Mouse (Mus musculus): ENCODE results near the gene Zcchc14. TPM values are rescaled to one million over a fixed set of nuclear protein-coding genes. Genes with fewer than 3 reads are reported as not detected.
A peak's percentile ranks its signal among the peaks of the same experiment; 100 is the strongest.

The Zcchc14 gene
- total RNA-seq, 1 experiment = 18.6 TPM

DNA sequence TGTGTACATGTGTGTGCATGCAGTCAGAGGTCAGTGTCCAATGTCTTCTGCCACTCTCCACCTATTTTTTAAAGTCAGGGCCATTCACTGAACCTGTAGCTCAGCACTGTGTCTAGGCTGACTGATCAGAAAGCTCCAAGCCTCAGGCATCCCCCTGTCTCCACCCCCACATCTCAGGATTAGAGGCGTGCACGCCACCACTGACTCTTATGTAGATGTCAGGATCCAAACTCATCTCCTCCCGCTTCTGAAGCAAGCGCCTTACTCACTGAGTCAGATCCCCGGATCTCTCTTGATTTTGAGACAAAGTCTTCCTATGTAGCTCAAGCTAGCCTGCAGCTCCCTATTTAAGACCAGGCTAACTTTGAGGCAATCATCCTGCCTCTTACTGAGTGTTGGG, 26.0 kb upstream of the Zcchc14 start:
- H3K9me3 ChIP-seq (ENCODE audit: control insufficient read depth, insufficient read depth, low read depth, low read length) = no peaks in the 10 kb centered on the region
- no peaks in the 10 kb centered on the region for H3K36me3 ChIP-seq (ENCODE audit: control insufficient read depth, insufficient read depth, low read length, poor library complexity, severe bottlenecking)
- no peak for TF ChIP-seq ZC3H11A (IDR thresholded peaks at IDR 0.05; ENCODE audit: borderline replicate concordance, low read depth, low read length)
- no peak for TF ChIP-seq CHD2 (IDR thresholded peaks at IDR 0.05; ENCODE audit: low read depth, low read length)
- no peak for TF ChIP-seq MAFK (IDR thresholded peaks at IDR 0.05; ENCODE audit: insufficient read depth, low read depth, low read length)
- no peak for TF ChIP-seq ZNF384 (IDR thresholded peaks at IDR 0.05; ENCODE audit: low read depth, low read length)
- no peak for TF ChIP-seq HCFC1 (IDR thresholded peaks at IDR 0.05; ENCODE audit: borderline replicate concordance, insufficient read depth, low read length)
- no peak overlapping the region for H3K9ac ChIP-seq (ENCODE audit: insufficient read depth, low read depth, low read length, poor library complexity, severe bottlenecking)
- H3K4me3 ChIP-seq (ENCODE audit: insufficient read depth in 1 of 2, low read depth in 1 of 2, low read length in 2 of 2, poor library complexity in 1 of 2, severe bottlenecking in 1 of 2) = no peak overlapping the region
- no peak for DNase-seq (ENCODE audit: low read depth, low spot score)
- in situ Hi-C loops (cut with MboI; ENCODE audit: low sequenced_read_pairs in 2 of 2, unreplicated experiment in 2 of 2) = no loop called here
- H3K27ac ChIP-seq (ENCODE audit: insufficient read depth, low read depth, low read length, poor library complexity, severe bottlenecking) = no peak overlapping the region
- peaks cover 2 to 6% of the 10 kb centered on the region in 2 experiments; a peak in 1 of 4 replicates for H3K4me1 ChIP-seq (ENCODE audit: control insufficient read depth in 2 of 2, insufficient read depth in 2 of 2, low read length in 2 of 2, poor library complexity in 1 of 2)

DNA sequence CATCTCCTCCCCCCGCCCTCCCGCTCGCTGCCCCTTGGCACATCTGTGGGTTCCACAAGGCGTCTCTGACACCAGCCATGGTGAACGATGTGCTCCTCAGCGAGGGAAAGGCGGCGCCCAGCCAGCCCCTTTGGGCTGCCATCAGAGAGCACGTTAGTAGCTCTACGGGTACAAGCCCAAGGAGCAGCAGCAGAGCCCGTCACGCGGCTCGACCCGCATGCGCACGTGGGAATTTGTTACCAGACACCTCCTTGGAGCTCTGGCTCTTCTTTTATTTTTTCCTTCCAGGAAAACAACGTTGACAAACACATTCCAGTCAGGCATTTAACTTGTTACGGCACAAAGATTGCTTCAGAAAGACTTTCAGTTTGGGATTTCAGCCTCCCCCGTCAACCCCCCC, 23.0 kb upstream of the Zcchc14 start:
- Histone ChIP-seq H3K9ac (ENCODE audit: insufficient read depth, low read depth, low read length, poor library complexity, severe bottlenecking) (peak overlapping the region; percentile 65), H3K4me3 (ENCODE audit: insufficient read depth in 1 of 2, low read depth in 1 of 2, low read length in 2 of 2, poor library complexity in 1 of 2, severe bottlenecking in 1 of 2) (peak overlapping the region; percentile 52 to 54), H3K27ac (ENCODE audit: insufficient read depth, low read depth, low read length, poor library complexity, severe bottlenecking) (no peak overlapping the region), H3K4me1 (ENCODE audit: control insufficient read depth in 2 of 2, insufficient read depth in 2 of 2, low read length in 2 of 2, poor library complexity in 1 of 2) (peaks cover 2 to 6% of the 10 kb centered on the region in 2 experiments; a peak in 1 of 4 replicates), H3K9me3 (ENCODE audit: control insufficient read depth, insufficient read depth, low read depth, low read length) (no peaks in the 10 kb centered on the region), H3K36me3 (ENCODE audit: control insufficient read depth, insufficient read depth, low read length, poor library complexity, severe bottlenecking) (no peaks in the 10 kb centered on the region)
- TF ChIP-seq CHD2 (IDR thresholded peaks at IDR 0.05; ENCODE audit: low read depth, low read length) = no peak
- TF ChIP-seq MAFK (IDR thresholded peaks at IDR 0.05; ENCODE audit: insufficient read depth, low read depth, low read length) = no peak
- TF ChIP-seq HCFC1 (IDR thresholded peaks at IDR 0.05; ENCODE audit: borderline replicate concordance, insufficient read depth, low read length) = no peak
- TF ChIP-seq ZNF384 (IDR thresholded peaks at IDR 0.05; ENCODE audit: low read depth, low read length) = no peak
- no peak for TF ChIP-seq ZC3H11A (IDR thresholded peaks at IDR 0.05; ENCODE audit: borderline replicate concordance, low read depth, low read length)
- in situ Hi-C loops (cut with MboI; ENCODE audit: low sequenced_read_pairs in 2 of 2, unreplicated experiment in 2 of 2) = no loop called here
- DNase-seq (ENCODE audit: low read depth, low spot score) = no peak

- Histone ChIP-seq H3K4me3 (ENCODE audit: insufficient read depth in 1 of 2, low read depth in 1 of 2, low read length in 2 of 2, poor library complexity in 1 of 2, severe bottlenecking in 1 of 2) (no peak overlapping the region), H3K9me3 (ENCODE audit: control insufficient read depth, insufficient read depth, low read depth, low read length) (no peaks in the 10 kb centered on the region), H3K4me1 (ENCODE audit: control insufficient read depth in 2 of 2, insufficient read depth in 2 of 2, low read length in 2 of 2, poor library complexity in 1 of 2) (peaks cover 2 to 6% of the 10 kb centered on the region in 2 experiments; a peak in 1 of 4 replicates), H3K27ac (ENCODE audit: insufficient read depth, low read depth, low read length, poor library complexity, severe bottlenecking) (no peak overlapping the region), H3K36me3 (ENCODE audit: control insufficient read depth, insufficient read depth, low read length, poor library complexity, severe bottlenecking) (no peaks in the 10 kb centered on the region), H3K9ac (ENCODE audit: insufficient read depth, low read depth, low read length, poor library complexity, severe bottlenecking) (peak overlapping the region; percentile 65)
- no peak for DNase-seq (ENCODE audit: low read depth, low spot score)
- TF ChIP-seq CHD2 (IDR thresholded peaks at IDR 0.05; ENCODE audit: low read depth, low read length) (no peak), HCFC1 (IDR thresholded peaks at IDR 0.05; ENCODE audit: borderline replicate concordance, insufficient read depth, low read length) (no peak), ZC3H11A (IDR thresholded peaks at IDR 0.05; ENCODE audit: borderline replicate concordance, low read depth, low read length) (no peak), MAFK (IDR thresholded peaks at IDR 0.05; ENCODE audit: insufficient read depth, low read depth, low read length) (no peak), ZNF384 (IDR thresholded peaks at IDR 0.05; ENCODE audit: low read depth, low read length) (no peak)
- in situ Hi-C loops (cut with MboI; ENCODE audit: low sequenced_read_pairs in 2 of 2, unreplicated experiment in 2 of 2) = no loop called here
These were observed 22.5 kb upstream of the Zcchc14 start for GRCm38 (mm10) chr8:121675161-121675560.

DNA sequence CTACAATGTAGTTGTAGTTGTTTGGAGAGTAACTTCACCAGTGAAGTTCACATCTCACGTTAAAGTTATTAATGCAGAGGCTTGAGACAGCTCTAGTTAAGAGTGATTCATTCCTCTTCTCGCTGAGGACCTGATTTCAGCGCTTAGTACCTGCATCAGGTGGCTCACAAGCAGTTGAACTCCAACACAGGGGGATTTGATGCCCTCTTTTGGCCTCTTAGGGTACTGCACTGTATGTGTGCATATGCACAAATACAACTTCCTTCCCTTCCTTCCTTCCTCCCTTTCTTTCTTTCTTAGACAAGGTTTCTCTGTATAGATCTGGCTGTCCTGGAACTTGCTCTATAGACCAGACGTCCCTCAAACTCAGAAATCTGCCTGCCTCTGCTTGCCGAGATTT, 21.8 kb upstream of the Zcchc14 start:
- Histone ChIP-seq H3K27ac (ENCODE audit: insufficient read depth, low read depth, low read length, poor library complexity, severe bottlenecking) (no peak overlapping the region), H3K4me3 (ENCODE audit: insufficient read depth in 1 of 2, low read depth in 1 of 2, low read length in 2 of 2, poor library complexity in 1 of 2, severe bottlenecking in 1 of 2) (no peak overlapping the region), H3K9me3 (ENCODE audit: control insufficient read depth, insufficient read depth, low read depth, low read length) (no peaks in the 10 kb centered on the region), H3K9ac (ENCODE audit: insufficient read depth, low read depth, low read length, poor library complexity, severe bottlenecking) (no peak overlapping the region), H3K36me3 (ENCODE audit: control insufficient read depth, insufficient read depth, low read length, poor library complexity, severe bottlenecking) (no peaks in the 10 kb centered on the region), H3K4me1 (ENCODE audit: control insufficient read depth in 2 of 2, insufficient read depth in 2 of 2, low read length in 2 of 2, poor library complexity in 1 of 2) (peaks cover 2 to 6% of the 10 kb centered on the region in 2 experiments; a peak in 1 of 4 replicates)
- TF ChIP-seq ZNF384 (IDR thresholded peaks at IDR 0.05; ENCODE audit: low read depth, low read length) (no peak), HCFC1 (IDR thresholded peaks at IDR 0.05; ENCODE audit: borderline replicate concordance, insufficient read depth, low read length) (no peak), ZC3H11A (IDR thresholded peaks at IDR 0.05; ENCODE audit: borderline replicate concordance, low read depth, low read length) (no peak), CHD2 (IDR thresholded peaks at IDR 0.05; ENCODE audit: low read depth, low read length) (no peak), MAFK (IDR thresholded peaks at IDR 0.05; ENCODE audit: insufficient read depth, low read depth, low read length) (no peak)
- no peak for DNase-seq (ENCODE audit: low read depth, low spot score)
- in situ Hi-C loops (cut with MboI; ENCODE audit: low sequenced_read_pairs in 2 of 2, unreplicated experiment in 2 of 2) = no loop called here

DNA sequence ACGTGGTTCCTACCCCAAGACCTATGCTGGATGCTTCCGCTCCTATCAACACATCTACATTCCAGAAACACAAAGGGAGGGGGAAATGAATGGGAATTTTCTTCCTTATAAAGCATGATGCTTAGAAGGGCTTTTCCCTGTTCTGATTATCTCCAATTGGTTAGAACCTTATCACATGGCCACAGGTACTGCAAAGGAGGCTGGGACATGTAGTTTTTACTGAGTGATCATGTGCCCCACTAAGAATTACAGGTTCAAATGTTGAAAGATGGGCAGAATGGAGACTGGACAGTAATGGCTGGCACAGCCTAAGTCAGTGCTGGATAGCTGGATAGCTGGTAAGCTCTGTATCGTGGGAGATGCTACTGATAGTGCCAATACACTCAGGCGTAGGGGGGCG, 21.2 kb upstream of the Zcchc14 start:
- no peaks in the 10 kb centered on the region for H3K9me3 ChIP-seq (ENCODE audit: control insufficient read depth, insufficient read depth, low read depth, low read length)
- DNase-seq (ENCODE audit: low read depth, low spot score) = no peak

More for the DNA sequence above, 21.2 kb upstream of the Zcchc14 start:
- Histone ChIP-seq H3K4me3 (ENCODE audit: insufficient read depth in 1 of 2, low read depth in 1 of 2, low read length in 2 of 2, poor library complexity in 1 of 2, severe bottlenecking in 1 of 2) (no peak overlapping the region), H3K9ac (ENCODE audit: insufficient read depth, low read depth, low read length, poor library complexity, severe bottlenecking) (no peak overlapping the region), H3K4me1 (ENCODE audit: control insufficient read depth in 2 of 2, insufficient read depth in 2 of 2, low read length in 2 of 2, poor library complexity in 1 of 2) (peaks cover 2 to 11% of the 10 kb centered on the region in 2 experiments; a peak in 1 of 4 replicates), H3K36me3 (ENCODE audit: control insufficient read depth, insufficient read depth, low read length, poor library complexity, severe bottlenecking) (no peaks in the 10 kb centered on the region), H3K27ac (ENCODE audit: insufficient read depth, low read depth, low read length, poor library complexity, severe bottlenecking) (no peak overlapping the region)
- in situ Hi-C loops (cut with MboI; ENCODE audit: low sequenced_read_pairs in 2 of 2, unreplicated experiment in 2 of 2) = no loop called here
- TF ChIP-seq ZC3H11A (IDR thresholded peaks at IDR 0.05; ENCODE audit: borderline replicate concordance, low read depth, low read length) = no peak
- peak; percentile 98 for TF ChIP-seq HCFC1 (IDR thresholded peaks at IDR 0.05; ENCODE audit: borderline replicate concordance, insufficient read depth, low read length)

Measured in ES-E14 (cell line).